Mouse (Mus musculus) intestine, embryonic 14.5 days (tissue): ENCODE results near the gene 1700013G24Rik. TPM values are rescaled to one million over a fixed set of nuclear protein-coding genes. Genes with fewer than 3 reads are reported as not detected.
A peak's percentile ranks its signal among the peaks of the same experiment; 100 is the strongest.

Source experiments
- ATAC-seq: fragments of 200-750 bp; cut with Nextera tagmentation; replicated peaks from 2 replicates; pipeline ENCODE4 v1.8.0; 2017; ENCODE audit warnings: low read depth, moderate number of reproducible peaks, moderate TSS enrichment, moderate library complexity; ENCODE audit not compliant: low FRiP score, low TSS enrichment
- DNase-seq: peaks from one replicate; pipeline ENCODE4 v3.0.0-alpha.2; 2018; ENCODE audit warnings: low spot score
- H3K27ac ChIP-seq: fragments of 300-500 bp; sonication (generic); 2 replicates; pipeline ENCODE4 v1.5.1; 2014; ENCODE audit warnings: low read depth, mild to moderate bottlenecking, control low read depth
- H3K27me3 ChIP-seq: fragments of 300-500 bp; sonication (generic); replicated peaks from 2 replicates; pipeline ENCODE4 v1.6.1; 2014; ENCODE audit warnings: low read length, control low read depth; ENCODE audit not compliant: control insufficient read depth, insufficient read depth
- H3K36me3 ChIP-seq: fragments of 300-500 bp; sonication (generic); 2 replicates; pipeline ENCODE4 v1.6.1; 2014; ENCODE audit warnings: low read length, control low read depth; ENCODE audit not compliant: control insufficient read depth, insufficient read depth
- H3K4me1 ChIP-seq: fragments of 300-500 bp; sonication (generic); replicated peaks from 2 replicates; pipeline ENCODE4 v1.6.1; 2014; ENCODE audit warnings: low read length, control low read depth, mixed read lengths; ENCODE audit not compliant: control insufficient read depth, insufficient read depth
- H3K4me2 ChIP-seq: fragments of 300-500 bp; sonication (generic); 2 replicates; pipeline ENCODE4 v1.6.1; 2014; ENCODE audit warnings: low read length
- H3K4me3 ChIP-seq: fragments of 300-500 bp; sonication (generic); 2 replicates; pipeline ENCODE4 v1.5.1; 2014; ENCODE audit warnings: low read depth, low read length, control low read depth, mixed read lengths
- H3K9ac ChIP-seq: fragments of 300-500 bp; sonication (generic); 2 replicates; pipeline ENCODE4 v1.6.1; 2014; ENCODE audit warnings: mild to moderate bottlenecking, low read length
- H3K9me3 ChIP-seq: fragments of 300-500 bp; sonication (generic); 2 replicates; pipeline ENCODE4 v1.6.1; 2016; ENCODE audit warnings: low read length, control low read depth; ENCODE audit not compliant: control insufficient read depth
- WGBS: fragments of 180-500 bp; shearing (Covaris S2); extraction: QIAGEN DNeasy Blood & Tissue Kit; methylation state at CpG from one replicate; pipeline ENCODE4 v1.1.7; 2014; 5-methylcytosine and 5-hydroxymethylcytosine counted together
- polyA plus RNA-seq: library from polyadenylated mRNA; unstranded; fragments of >200 nt; fragmentation: Nextera tagmentation; extraction: Ambion mirVana; gene quantifications from 2 replicates; pipeline ENCODE4 v1.2.1, GENCODE M21; 2014

1700013G24Rik gene
- polyA plus RNA-seq, 1 experiment from 2014 or later, result not detected

DNA sequence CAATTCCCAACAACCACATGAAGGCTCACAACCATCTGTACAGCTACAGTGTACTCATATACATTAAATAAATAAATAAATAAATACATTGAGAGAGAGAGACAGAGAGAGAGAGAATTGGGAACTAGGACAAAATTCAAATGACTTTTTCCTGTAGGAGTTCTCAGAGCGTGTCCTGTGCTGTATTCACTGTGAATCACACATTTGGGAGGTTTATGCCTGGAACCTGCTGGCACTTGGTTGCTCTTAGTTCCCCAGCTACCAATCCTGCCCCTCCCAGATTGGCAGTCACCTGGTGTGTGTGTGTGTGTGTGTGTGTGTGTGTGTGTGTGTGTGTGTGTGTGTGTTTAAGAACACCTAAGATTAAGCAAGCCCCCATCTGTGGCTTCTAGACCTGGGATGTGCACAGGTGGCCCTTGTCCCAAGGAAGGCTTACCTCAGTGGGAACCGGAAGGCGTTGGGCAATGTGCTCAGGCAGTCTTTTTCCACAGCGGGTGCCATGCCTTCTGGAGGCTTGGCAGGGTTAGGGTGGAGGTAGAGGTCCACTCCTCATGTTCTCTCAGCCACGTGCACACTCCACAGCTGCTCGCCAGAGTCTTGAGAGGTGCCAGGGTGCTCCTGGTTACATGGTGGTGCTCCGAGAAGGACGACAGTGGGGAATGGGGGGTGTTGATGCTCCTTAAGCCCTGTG is 16.0 kb upstream of the 1700013G24Rik start:
- Histone ChIP-seq H3K4me2 (no peak overlapping the region), H3K4me3 (no peak overlapping the region), H3K9ac (no peak overlapping the region), H3K4me1 (no peaks in the 10 kb centered on the region), H3K9me3 (no peaks in the 10 kb centered on the region), H3K27ac (no peak overlapping the region), H3K27me3 (no peaks in the 10 kb centered on the region), H3K36me3 (no peaks in the 10 kb centered on the region)
- ATAC-seq (no peak), DNase-seq (no peak)
- WGBS, result 85% methylated on average over 8 of the region's 8 CpGs

DNA sequence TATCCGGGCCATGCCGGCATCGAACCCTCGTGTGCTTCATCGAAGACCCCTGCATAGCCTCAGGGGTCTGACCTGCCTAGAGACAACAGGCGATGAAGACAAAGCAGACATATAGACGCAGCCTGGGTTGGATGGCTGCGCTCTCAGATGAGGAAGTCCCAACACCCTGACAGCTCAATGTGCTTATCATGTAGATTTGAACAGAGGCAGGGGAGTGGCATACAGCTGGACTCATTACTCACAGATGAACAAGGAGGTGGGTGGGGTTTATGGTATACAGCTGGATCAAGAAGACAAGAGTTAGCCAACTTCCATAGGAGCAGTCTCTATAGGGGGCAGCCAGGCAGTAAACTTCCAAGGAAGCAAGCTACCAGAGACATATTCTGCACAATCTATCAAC is 14.2 kb upstream of the 1700013G24Rik start:
- H3K36me3 ChIP-seq, result no peaks in the 10 kb centered on the region
- no peak for DNase-seq
- 90% methylated on average over 8 of the region's 8 CpGs for WGBS
- H3K9me3 ChIP-seq, result no peaks in the 10 kb centered on the region
- no peak overlapping the region for H3K4me3 ChIP-seq
- no peaks in the 10 kb centered on the region for H3K4me1 ChIP-seq
- H3K27me3 ChIP-seq, result no peaks in the 10 kb centered on the region
- H3K27ac ChIP-seq, result no peak overlapping the region
- ATAC-seq, result 0 out of 2 replicates have a peak, but pooled peaks have one; percentile 30
- H3K4me2 ChIP-seq, result no peak overlapping the region
- no peak overlapping the region for H3K9ac ChIP-seq

DNA sequence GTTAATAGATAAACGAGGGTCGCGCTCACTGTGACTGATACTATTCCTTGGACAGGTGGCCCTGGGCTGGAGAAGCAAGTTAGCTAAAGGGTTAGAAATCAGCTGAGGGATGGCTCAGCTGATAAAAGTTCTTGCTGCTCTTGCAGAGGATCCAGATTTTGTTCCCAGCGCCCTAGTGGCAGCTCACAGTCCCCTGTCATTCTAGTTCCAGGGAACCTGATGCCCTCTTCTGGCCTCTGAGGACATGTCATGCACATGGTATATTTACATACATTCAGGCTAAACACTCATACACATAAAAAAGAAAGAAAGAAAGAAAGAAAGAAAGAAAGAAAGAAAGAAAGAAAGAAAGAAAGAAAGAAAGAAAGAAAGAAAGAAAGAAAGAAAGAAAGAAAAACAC is 11.8 kb upstream of the 1700013G24Rik start:
- no peaks in the 10 kb centered on the region for H3K4me1 ChIP-seq
- H3K4me3 ChIP-seq, result no peak overlapping the region
- no peak overlapping the region for H3K27ac ChIP-seq
- WGBS, result 87% methylated on average over 4 of the region's 4 CpGs
- DNase-seq, result no peak
- no peak for ATAC-seq
- H3K4me2 ChIP-seq, result no peak overlapping the region
- no peaks in the 10 kb centered on the region for H3K36me3 ChIP-seq
- no peaks in the 10 kb centered on the region for H3K9me3 ChIP-seq
- no peak overlapping the region for H3K9ac ChIP-seq
- H3K27me3 ChIP-seq, result no peaks in the 10 kb centered on the region

DNA sequence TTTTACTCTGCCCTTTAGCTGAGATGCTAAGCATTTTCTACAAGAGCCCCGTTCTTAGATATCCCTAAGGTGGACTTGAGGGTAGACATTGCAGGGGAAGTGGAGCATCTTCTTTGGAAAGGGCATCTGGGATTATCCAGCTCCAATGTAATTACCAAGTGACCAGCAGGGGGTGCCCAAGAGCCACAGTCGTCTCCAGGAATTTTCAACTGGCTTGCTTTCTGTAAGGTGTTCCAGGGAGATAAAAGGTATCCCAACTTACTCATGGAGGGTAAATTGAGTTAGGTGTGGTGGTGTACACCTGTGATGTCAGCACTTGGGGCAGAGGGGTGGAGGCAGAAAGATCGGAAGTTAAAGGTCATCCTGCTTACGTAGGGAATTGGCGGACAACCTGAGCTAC is 9.5 kb upstream of the 1700013G24Rik start:
- Histone ChIP-seq H3K27me3 (no peaks in the 10 kb centered on the region), H3K27ac (no peak overlapping the region), H3K9me3 (no peaks in the 10 kb centered on the region), H3K9ac (no peak overlapping the region), H3K36me3 (no peaks in the 10 kb centered on the region), H3K4me3 (no peak overlapping the region), H3K4me2 (peak overlapping the region; percentile 29; the same call in 1 of the 2 replicates), H3K4me1 (0 out of 2 replicates have a peak, but pooled peaks cover 2% of the 10 kb centered on the region)
- 13% methylated on average over 5 of the region's 5 CpGs for WGBS
- ATAC-seq, result no peak
- DNase-seq, result peak; percentile 95

DNA sequence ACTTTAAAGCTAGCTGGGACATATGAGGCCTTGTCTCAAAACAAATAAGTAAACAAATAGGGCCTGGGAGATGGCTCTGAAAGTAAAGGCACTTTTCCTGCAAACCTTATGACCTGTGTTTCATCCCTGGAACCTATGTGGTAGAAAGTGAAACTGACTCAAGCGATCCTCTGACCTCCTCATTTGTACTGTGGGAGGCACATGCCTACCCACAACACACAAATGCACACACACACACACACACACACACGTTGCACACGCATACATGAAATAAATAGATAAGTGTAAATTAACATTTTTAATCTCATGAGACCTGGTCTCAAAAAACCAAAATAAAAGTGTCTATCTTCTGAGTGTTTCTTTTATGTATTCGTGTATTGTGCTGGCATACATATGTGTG is 7.2 kb upstream of the 1700013G24Rik start:
- ATAC-seq, result no peak
- H3K9ac ChIP-seq, result no peak overlapping the region
- 87% methylated on average over 4 of the region's 4 CpGs for WGBS

DNA sequence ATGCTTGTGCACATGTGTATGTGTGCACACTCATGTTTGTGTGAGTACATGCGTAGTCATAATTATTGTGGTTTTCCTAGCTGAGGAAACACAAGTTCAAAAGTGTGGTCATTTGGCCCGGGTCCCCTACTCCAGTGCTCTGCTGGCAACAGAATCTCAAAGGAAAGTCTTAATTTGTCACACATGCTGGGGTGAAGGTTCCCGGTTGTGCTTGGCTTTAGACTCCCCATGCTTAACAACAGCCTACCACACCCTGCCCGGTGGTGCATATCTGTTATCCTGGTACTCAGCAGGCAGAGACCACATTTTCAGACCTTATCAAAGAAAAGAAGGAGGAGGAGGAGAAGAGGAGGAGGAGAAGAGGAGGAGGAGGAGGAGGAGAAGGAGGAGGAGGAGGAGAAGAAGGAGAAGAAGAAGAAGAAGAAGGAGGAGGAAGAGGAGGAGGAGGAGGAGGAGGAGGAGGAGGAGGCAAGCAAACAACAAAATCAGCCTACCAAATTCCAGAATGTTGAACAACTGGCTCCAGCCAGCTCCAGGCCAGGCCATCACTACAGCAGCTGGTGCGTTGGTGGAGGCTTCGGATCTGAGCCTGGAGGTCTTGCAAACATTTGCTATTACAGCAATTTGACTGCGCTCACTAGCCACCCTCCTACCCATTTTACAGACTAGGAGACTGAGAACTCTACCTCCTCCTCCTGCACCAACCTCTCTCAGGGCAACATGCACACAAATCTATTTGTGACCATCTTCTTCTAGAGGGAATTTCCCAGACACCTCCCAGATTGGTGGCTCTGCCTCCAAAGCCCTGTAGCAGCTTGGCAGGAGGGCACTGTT is 5.5 kb upstream of the 1700013G24Rik start:
- 0 out of 2 replicates have a peak, but pooled peaks cover 5% of the 10 kb centered on the region for H3K4me1 ChIP-seq
- no peak for ATAC-seq
- WGBS, result 71% methylated on average over 7 of the region's 7 CpGs
- no peak overlapping the region for H3K9ac ChIP-seq
- H3K27me3 ChIP-seq, result no peaks in the 10 kb centered on the region
- DNase-seq, result no peak
- H3K27ac ChIP-seq, result no peak overlapping the region
- H3K4me3 ChIP-seq, result no peak overlapping the region
- no peaks in the 10 kb centered on the region for H3K36me3 ChIP-seq
- H3K4me2 ChIP-seq, result no peak overlapping the region
- H3K9me3 ChIP-seq, result no peaks in the 10 kb centered on the region

More for the DNA sequence above, 7.2 kb upstream of the 1700013G24Rik start:
- no peaks in the 10 kb centered on the region for H3K36me3 ChIP-seq
- H3K4me2 ChIP-seq, result no peak overlapping the region
- no peak for DNase-seq
- no peak overlapping the region for H3K27ac ChIP-seq
- no peaks in the 10 kb centered on the region for H3K27me3 ChIP-seq
- H3K4me3 ChIP-seq, result no peak overlapping the region
- 0 out of 2 replicates have a peak, but pooled peaks cover 5% of the 10 kb centered on the region for H3K4me1 ChIP-seq
- no peaks in the 10 kb centered on the region for H3K9me3 ChIP-seq

DNA sequence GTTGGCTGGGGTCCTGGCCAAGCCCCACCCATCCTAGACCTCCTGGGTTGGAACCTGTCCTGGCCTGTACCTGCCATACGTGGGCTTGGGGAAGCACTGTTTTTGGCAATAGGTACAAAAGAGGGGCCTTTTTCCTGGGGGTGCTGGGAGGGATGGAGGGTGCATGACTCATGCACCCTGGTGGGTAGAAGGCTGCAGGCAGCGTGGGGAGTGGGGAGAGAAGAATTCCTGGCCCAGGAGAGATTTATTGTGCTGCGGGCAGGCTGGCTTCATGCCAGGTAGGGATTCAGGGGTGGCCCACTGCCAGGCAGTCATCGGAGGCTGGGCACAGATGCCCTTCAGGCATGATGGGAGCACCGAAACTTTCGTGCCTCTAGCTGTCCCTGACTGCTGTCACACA is 4.9 kb upstream of the 1700013G24Rik start:
- H3K4me2 ChIP-seq, result no peak overlapping the region
- ATAC-seq (no peak; the same call in 1 of the 2 replicates), DNase-seq (peak; percentile 61)
- no peaks in the 10 kb centered on the region for H3K36me3 ChIP-seq
- H3K9ac ChIP-seq, result no peak overlapping the region
- no peaks in the 10 kb centered on the region for H3K9me3 ChIP-seq
- 51% methylated on average over 6 of the region's 6 CpGs for WGBS
- no peak overlapping the region for H3K27ac ChIP-seq
- H3K27me3 ChIP-seq, result no peaks in the 10 kb centered on the region
- no peak overlapping the region for H3K4me3 ChIP-seq
- 0 out of 2 replicates have a peak, but pooled peaks cover 5% of the 10 kb centered on the region for H3K4me1 ChIP-seq

DNA sequence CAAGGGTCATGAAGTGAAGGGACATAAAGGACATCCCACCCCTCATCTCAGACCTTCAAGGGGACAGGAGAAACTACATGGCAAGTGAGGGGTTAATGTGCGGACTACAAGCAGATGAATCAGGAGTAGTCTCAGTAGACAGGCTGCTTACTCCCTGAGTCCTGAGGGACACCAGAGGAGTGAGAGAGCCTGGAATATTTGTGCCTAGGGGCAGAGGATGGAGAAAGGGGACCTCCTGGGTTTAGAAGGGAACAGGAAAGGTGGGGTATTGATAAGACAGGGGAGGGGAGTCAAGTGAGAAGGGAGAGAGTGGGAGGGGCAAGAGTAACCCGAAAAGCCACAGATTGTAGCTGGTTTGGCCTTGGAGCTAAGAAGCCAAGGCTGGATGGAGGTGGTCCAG is 4.4 kb upstream of the 1700013G24Rik start:
- Histone ChIP-seq H3K36me3 (no peaks in the 10 kb centered on the region), H3K9ac (no peak overlapping the region), H3K9me3 (no peaks in the 10 kb centered on the region), H3K4me3 (no peak overlapping the region), H3K27ac (no peak overlapping the region), H3K4me2 (no peak overlapping the region), H3K27me3 (no peaks in the 10 kb centered on the region), H3K4me1 (0 out of 2 replicates have a peak, but pooled peaks cover 5% of the 10 kb centered on the region)
- ATAC-seq (no peak), DNase-seq (peak; percentile 56)
- WGBS, result 30% methylated on average over 2 of the region's 2 CpGs
